Mouse (Mus musculus) right cerebral cortex, postnatal 10 days (tissue): ENCODE data around the gene Col26a1.
"Not testable (repeated sequence)": the region's sequence is repeated elsewhere in the genome, so short reads cannot be mapped to it uniquely, and the experiment has no call there.

ENCODE experiments used
- DNase-seq, 2 experiments: peaks; one replicate each; pipeline ENCODE4 v3.0.0; 2021; ENCODE audit warnings: low spot score in 2 of 2

The Col26a1 gene

GRCm38 (mm10) chr5:136753176-136753575 lies 129.8 kb downstream of the Col26a1 start:
- DNase-seq = not testable (repeated sequence)

- no peak for DNase-seq
These were observed 130.9 kb downstream of the Col26a1 start for GRCm38 (mm10) chr5:136752104-136752503.

- DNase-seq = no peak
These were observed 136.4 kb downstream of the Col26a1 start for GRCm38 (mm10) chr5:136746596-136746995.

GRCm38 (mm10) chr5:136738918-136739317 lies 144.1 kb downstream of the Col26a1 start:
- no peak for DNase-seq

GRCm38 (mm10) chr5:136726271-136726670 lies 156.7 kb downstream of the Col26a1 start:
- peak; percentile 63 to 70 for DNase-seq

GRCm38 (mm10) chr5:136721596-136721995 lies 161.4 kb downstream of the Col26a1 start:
- peak; percentile 58 to 61 for DNase-seq

GRCm38 (mm10) chr5:136718656-136719055 lies 164.4 kb downstream of the Col26a1 start:
- no peak for DNase-seq

- DNase-seq = no peak
These were observed 165.5 kb downstream of the Col26a1 start for GRCm38 (mm10) chr5:136717573-136717854.

GRCm38 (mm10) chr5:136716696-136717572 lies 166.1 kb downstream of the Col26a1 start:
- no peak for DNase-seq

GRCm38 (mm10) chr5:136714879-136715278 lies 168.1 kb downstream of the Col26a1 start:
- peak; percentile 65 to 71 for DNase-seq

GRCm38 (mm10) chr5:136714232-136714875 lies 168.7 kb downstream of the Col26a1 start:
- peak; percentile 30 to 39 for DNase-seq

GRCm38 (mm10) chr5:136710742-136711141 lies 172.3 kb downstream of the Col26a1 start:
- peak in 1 of 2 experiments; percentile 42 for DNase-seq

- no peak for DNase-seq
These were observed 174.9 kb downstream of the Col26a1 start for GRCm38 (mm10) chr5:136708116-136708515.

- peak; percentile 72 to 85 for DNase-seq
These were observed 176.2 kb downstream of the Col26a1 start for GRCm38 (mm10) chr5:136706803-136707202.

GRCm38 (mm10) chr5:136705532-136705931 lies 177.5 kb downstream of the Col26a1 start:
- DNase-seq = no peak

- DNase-seq = peak in 1 of 2 experiments; percentile 28
These were observed 178.9 kb downstream of the Col26a1 start for GRCm38 (mm10) chr5:136704151-136704550.

GRCm38 (mm10) chr5:136703751-136704150 lies 179.3 kb downstream of the Col26a1 start:
- DNase-seq = peak; percentile 38 to 52

GRCm38 (mm10) chr5:136702159-136702725 lies 180.8 kb downstream of the Col26a1 start:
- DNase-seq = no peak

GRCm38 (mm10) chr5:136697618-136698017 lies 185.4 kb downstream of the Col26a1 start:
- DNase-seq = no peak

GRCm38 (mm10) chr5:136696516-136696915 lies 186.5 kb downstream of the Col26a1 start:
- DNase-seq = no peak

- no peak for DNase-seq
These were observed 188.0 kb downstream of the Col26a1 start for GRCm38 (mm10) chr5:136694976-136695375.

- DNase-seq = no peak
These were observed 189.6 kb downstream of the Col26a1 start for GRCm38 (mm10) chr5:136693418-136693817.

GRCm38 (mm10) chr5:136692784-136693183 lies 190.2 kb downstream of the Col26a1 start, which contains the start of gene Myl10:
Gene Myl10 (plus strand): TSS chr5:136693146.
- no peak for DNase-seq
